Mouse (Mus musculus) right cerebral cortex, postnatal 10 days (tissue): Measurements from ENCODE around the gene Ercc8.

Experiments used
- DNase-seq, 2 experiments: peaks; one replicate each; pipeline ENCODE4 v3.0.0; 2021; ENCODE audit warnings: low spot score in 2 of 2

Ercc8 gene

DNA sequence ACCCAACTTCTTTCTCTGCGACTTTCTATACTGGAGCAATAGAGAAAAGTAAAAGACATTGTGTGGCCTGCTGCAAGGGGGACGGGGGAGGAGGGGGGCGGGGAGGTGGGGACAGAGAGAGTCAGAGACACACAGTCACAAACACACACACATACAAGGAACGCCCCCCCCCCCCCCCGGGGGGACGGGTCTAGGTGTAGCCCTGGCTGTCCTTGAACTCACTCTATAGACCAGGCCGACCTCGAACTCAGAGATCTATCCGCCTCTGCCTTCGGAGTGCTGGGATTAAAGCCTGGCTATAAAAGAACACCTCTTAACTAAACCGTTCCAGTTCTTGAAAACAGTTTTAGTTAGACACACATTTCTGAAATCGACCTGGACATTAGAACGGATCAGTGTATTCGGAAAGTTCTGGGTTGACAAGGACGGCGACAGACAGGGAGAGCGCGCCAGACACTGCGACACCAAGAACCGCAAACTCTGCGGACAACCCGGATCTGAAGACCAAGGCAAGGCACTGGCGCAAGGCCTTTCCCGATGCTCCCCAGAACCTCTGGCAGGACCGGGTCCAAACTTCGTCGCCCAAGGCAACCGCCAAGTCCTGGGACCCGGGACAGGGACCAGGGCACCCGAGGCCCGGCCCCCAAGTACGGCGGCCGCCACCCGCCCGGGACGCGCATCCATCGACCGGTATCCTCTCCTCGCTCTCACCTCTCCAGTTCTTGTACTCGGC lies 633 bp upstream of the Ercc8 start:
- DNase-seq, result peak in 1 of 2 experiments; percentile 43

DNA sequence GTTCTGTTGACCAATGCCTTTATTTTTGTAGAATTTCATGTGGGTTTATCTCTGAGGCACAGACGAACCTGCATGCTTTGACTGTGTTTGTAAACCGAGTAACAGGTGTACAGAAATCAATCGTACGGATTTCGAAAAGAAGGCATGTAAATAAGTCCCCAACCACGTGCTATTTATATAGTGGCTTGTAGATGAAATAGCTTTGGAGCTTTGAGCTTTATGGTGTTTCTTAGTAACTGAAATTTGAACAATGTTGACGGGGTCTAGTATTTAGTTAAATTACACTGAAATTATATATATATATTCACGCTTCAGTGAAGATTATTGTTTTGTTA lies 677 bp downstream of the Ercc8 start:
- no peak for DNase-seq

DNA sequence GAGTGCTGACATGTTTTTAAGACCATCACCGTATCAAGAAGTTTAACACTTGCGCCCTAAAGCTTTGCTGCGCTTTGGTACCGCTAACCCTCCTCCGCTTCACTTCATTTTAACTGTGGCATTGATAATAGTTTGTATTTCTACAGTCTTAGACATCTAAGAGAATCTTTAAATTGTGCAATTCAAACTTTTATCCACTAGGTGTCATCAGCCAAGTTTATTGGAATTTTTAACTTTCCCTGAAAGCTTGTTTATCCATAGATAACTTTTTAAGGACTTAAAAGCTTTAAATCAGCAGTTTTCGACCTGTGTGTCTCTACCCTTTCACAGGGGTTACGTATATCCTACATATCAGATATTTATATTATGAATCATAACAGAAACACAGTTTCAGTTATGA lies 1.4 kb downstream of the Ercc8 start:
- DNase-seq, result no peak

DNA sequence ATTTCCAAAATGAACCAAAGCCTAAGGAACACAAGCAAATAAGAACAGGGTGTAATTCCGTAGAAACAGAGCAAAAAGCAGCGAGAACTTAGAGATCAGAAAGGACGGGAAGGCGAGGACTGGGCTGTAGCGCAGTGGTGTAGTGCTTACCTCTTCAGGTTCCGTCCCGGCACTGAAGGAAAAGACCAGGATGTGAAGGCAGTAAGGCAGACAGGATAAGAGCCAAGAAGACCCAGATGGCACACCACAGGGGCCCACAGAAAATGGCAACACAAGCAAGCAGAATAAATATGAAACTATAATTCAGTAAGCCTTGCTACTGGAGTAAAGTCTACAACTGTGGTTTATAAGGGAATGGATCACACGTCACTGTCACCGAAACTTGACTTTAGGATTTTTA lies 5.4 kb downstream of the Ercc8 start:
- DNase-seq, result no peak

DNA sequence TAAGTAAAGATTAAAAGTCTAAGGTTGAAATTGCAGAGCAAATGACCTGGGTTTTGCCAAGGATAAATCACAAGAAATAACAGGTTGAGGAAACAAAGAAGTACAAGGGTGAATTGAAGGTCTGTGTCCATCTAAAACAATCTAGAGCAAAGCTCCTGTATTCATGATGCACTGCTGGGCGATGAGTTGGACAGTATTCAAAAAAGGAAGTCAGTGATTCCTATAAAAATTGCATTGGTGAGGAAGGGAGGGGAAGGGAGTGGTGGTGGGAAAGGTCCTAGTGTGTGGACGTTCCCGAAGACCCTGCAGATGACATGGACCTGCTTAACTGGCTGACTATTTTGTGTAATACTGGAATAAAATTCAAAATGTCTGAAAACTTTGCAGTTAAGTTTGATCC lies 6.1 kb downstream of the Ercc8 start:
- DNase-seq, result no peak

DNA sequence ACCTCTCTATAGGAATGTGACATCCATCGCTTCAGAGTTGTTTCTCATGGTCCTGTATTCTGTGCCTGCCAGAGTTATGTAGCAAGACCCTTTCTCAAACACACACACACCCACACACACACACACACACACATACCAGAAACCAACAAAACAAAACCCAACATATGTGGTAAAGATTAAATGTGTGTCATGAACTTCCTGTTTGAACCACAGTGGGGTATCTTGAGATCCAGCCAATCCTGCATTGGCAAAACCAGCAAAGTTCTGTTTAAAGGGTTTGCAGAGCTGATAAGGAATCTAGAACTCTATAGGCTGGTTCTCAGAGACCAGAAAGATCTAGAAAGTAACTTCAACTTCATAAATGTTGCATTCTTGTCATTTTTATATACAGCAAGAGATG lies 11.5 kb downstream of the Ercc8 start:
- DNase-seq, result no peak

DNA sequence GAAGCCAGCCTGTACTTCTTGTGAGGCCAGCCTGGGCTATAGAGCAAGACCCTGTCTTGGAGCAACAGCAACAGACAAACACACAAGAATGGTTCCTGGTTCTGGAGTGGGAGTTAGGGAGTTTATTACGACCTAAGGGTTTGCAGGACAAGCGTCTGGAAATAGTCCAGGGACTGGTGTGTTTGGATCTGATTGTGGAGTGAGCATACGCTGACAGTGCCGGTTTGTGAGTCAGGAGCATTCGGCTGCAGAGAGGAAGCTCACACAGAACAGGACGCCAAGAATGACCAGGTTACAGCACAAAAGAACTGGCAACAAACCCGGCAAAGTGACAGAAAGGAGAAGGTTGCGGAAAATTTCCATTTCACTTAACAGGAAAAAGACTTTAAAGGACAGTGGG lies 12.0 kb downstream of the Ercc8 start:
- no peak for DNase-seq

DNA sequence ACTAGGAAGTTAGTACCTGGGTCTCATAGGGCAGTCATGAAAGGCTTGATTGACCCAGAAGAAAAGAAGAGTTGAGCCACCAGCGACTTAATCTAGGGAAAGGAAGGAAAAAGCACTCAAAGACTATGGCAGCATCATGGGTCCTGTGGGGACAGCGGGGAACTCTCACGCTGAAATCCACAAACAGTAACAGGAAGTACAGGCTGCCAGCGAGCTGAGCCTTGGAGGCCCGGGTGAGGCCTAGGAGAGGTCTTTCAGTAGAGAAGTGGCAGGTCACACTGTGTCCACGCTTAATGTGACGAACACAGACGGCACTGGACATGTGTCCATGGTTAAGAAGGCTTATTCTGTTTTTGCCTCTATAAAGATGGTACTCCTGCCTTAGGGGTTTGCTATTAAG lies 21.1 kb downstream of the Ercc8 start:
- DNase-seq, result no peak

DNA sequence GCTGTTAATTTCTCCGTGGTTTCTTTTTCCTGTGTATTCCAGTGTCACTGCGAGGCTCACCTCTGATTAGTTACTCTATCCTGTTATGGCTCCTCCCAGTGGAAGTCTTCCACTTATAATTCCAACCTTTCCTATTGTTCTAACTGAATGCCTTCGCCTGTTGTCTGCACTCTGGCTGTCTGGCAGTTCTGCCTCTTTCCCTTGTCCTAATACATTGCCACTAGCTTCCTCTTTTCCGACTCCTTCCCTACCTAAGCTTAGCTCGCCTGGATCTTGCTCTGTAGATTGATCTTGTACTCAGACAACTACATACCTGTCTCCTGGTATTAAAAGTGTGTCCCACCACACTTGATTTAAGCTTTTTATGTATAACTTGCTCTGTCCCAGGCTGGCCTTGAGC lies 22.3 kb downstream of the Ercc8 start:
- no peak for DNase-seq

DNA sequence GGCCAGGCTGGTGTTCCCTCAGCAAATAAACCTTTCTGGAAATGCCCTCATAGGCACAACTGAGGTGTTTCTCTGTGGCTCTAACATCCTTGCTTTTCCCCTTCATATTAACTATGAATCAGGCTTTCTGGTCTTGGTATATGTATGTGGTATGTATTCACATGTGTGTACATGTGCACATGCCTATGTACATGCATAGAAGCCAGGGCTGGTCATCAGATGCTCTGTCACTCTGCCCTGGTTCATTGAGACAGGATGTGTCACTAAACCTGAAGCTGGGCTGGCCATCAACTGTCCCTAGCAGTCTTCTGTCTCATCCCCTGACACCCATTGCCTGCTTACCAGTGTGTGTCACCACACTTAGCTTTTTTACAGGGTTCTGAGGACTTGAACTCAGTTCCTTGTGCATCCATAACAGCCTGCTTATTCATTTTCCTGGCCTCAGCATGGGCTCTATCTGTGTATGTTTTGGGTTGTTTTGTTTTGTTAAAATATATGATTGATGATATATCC lies 26.3 kb downstream of the Ercc8 start:
- DNase-seq, result no peak

DNA sequence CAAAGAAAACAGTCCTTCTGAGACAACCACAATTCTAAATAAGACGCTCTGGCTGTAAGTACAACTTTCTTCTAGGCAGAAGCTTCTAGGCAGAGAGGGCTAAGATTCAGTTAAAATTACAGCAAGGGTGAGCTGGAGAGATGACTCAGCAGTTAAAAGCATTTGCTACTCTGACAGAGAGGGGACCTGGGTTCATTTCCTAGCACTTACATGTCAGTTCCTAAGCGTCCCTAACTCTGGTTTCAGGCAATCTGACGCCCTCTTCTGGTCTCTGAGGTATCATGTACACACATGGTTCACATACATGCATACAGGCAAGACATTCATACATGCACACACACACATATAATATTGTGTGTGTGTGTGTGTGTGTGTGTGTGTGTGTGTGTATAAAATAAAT lies 27.0 kb downstream of the Ercc8 start:
- DNase-seq, result no peak

DNA sequence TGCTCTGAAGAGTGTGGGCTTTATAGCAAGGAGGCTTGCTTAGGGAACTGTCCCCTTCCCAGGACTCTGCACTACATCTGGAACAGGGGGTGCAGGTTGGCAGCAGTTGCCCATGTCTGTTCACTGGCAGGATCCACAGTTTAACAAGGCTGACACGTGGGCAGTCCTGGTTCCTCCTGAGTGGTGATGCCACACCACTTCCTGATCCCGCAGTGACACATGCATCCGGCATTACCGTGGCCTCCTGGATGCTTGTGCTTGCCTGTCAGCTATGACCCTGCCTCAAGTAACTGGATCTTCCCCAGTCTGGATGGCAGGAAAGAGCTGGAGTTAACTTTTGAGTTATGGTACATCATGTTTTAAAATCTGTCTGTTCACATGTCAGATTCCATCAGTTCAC lies 29.5 kb downstream of the Ercc8 start:
- DNase-seq, result no peak

DNA sequence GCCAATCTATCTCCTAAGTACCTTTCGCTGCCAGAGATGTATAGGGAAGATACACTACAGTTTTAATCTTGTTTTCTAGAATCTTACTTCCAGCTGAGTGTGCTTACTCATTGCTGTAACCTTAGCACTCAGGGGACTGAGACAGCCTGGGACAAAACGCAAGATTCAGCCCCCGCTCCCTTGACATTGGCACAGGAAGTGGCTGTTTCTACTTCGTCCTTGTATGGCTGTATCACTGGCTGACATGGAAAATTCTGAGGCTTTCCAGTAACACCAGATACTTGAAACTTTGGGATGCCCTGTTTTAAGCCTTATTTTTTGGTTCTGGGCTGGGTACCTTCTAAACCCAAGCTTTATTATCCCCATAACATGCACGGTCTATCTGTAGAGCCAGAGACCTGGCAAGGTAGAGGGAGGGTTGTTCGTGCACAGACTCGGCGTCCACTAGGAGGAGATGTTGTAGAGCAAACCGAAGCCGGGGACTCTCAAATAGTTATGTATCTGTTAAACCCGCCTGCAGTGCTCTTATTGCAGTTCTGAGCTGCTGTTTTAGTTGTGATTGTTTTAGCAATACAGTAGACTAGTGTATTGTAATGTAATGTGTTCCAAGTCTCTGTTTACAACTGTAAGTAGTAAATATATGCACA lies 32.7 kb downstream of the Ercc8 start:
- peak; percentile 60 to 76 for DNase-seq

DNA sequence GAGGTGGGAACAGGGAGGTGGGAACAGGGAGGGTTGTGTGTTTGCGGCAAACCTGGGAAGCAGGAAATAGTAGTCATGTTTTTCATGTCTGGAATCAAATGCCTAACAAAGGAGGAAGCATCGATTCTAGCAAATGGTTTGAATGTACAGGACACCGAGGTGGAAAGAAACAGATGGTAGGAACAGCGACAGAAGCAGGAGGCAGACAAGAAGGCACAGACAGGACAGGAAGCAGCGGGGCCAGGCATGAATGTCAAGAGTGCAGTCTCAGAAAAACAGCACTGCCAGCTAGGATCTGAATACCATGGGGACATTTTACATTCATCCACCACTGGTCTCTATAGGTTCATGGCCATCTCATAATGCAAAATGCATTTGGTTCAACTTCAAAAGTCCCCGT lies 36.9 kb downstream of the Ercc8 start:
- no peak for DNase-seq

DNA sequence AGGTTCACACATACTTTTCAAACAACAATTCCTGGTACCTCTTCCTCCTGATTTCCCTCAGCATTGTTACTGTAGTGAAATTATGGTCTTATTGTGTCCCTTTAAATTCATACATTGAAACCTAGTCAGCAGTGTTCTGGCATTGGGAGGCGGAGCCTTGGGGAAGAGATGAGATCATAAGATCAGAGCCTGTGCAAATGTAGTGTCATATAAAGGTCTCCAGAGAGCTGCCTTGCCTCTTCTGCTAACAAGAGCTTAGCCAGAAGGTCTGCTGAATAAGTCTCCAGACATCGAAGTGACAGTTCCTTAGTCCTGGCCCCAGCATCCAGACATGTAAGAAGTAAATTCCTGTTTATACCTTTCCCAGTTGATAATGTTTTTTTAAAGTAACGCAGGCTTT lies 46.3 kb downstream of the Ercc8 start:
- DNase-seq, result no peak

DNA sequence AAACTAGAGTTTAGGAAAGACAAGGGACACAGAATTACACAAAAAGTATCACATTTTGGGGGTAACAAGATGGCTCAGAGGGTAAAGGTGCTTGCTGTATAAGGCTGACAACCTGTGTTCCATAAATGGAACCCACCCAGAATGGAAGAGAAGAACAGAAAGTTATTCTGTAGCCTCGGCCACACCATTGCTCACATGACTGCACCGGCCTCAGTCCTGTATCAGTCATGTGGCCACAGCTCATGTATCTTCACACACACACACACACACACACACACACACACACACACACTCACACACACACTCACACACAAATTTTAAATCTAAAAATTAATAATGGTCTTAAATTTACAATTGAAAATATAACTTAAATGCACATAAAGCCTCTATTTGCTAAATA lies 48.9 kb downstream of the Ercc8 start:
- no peak for DNase-seq

DNA sequence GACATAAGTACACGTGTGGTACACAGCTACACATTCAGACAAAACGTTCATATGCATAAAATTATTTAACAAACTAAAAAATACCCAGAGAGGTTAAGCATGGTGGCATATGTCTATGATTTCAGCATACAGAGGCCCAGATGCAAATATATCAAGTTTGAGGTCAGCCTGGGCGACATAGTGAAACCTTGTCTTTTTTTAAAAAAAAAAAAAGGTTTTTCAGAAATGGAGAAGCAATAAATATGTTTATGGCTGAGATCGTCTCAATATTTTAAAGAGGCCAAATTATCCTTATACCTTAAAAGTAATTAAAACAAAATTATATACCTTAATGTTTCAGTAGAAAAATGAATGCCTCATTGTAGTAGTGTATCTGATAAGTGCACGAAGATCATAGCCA lies 49.6 kb downstream of the Ercc8 start:
- DNase-seq, result no peak

DNA sequence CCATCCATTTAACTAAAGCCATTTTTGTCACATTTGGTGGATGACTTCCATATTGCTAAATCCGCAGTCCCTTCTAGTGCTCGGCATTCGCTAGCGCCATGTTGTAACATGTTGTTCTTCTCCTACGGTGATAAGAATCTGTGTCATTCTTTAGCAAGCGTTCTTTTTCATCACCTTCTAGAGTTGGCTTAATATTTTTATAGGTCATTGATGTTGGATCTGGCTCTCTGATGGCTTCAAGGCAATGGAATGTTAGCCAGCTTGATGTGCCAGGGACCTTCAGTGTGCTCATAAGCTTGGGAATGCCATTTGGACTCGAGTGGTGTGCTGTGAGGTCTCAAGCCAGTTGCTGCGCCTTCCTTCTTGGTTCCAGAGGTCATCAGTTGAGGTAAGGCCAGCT lies 52.4 kb downstream of the Ercc8 start:
- DNase-seq, result no peak

DNA sequence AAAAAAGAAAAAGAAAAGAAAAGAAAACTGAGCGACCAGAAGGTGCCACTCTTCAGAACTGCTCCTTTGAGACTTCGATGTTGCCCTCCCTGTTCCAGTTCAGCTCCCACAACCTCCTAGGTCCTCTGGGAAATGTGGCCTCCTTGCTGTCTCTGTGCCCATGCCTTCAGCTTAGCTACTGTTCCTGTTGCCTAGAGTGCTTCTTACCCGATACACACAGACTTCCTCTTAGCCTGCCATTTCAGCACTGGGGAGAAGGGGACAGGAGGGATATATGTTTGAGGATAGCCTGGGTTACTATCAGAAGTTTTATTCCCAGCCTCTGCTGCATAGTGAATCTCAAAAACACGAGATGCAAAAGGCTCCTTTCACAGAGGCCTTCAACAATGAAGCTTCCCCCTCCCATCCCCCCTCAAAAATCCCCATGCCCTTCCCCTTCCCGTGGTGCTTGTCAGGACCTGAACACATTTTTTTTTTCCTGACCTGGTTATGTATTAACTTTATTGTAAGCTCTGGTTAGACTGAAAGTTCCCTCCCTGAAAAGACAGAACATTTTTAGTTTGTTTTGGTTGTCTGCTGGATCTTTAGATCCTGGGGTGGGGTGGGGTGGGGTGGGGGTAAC lies 54.0 kb downstream of the Ercc8 start:
- DNase-seq, result no peak

DNA sequence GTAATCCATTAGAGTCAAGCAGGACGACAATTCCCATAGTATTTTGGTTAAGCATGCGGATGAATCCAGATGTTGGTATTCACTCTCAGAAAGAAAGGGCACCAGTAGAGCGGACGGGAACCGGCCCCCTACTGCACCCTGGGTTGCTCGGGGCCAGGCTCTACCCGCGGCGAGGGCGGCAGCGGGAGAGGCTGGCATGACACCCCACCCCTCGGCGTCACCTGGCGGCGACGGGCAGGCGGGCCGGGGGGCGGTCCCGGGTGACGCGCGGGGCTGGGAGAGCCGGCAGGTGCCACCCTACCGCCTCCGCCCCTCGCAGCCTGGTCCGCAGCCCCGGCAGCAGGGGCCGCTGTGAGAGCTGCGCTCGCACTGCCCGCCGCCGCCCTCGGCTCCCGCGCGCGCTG lies 55.6 kb downstream of the Ercc8 start, which contains the start of gene Elovl7:
TSS of gene Elovl7 (plus strand) at position 324 of the 404 bp plus-strand sequence.
- peak; percentile 80 to 84 for DNase-seq

DNA sequence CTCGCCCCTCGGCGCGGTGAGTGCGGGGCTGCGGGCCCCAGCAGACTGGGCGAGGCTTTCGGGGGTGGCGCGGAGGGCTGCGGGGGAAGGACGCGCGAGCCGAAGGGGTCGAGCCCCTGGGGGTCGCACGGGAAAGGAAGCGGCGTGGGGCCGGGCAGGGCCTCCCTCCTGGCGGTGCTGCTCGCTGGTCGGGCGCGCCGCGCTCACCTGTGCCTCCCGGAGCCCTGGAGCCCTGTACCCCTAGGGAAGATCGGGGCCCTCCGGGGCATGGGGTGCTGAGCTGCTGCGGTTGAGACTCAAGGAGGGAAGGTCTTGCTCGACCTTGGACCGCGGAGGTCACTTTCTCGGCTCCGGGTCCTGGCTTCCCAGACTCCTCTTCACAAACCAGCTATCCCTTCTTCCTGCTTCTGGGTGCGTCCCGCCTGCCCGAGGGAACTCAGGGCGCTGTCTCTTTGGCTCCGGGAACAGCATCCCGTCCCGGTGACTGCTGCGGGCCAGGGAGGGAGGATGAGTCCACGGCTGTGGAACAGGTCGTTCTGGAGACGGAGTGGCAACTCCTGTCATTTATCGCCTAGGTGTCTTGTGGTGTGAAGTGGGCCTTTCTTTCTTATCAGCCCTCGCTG lies 56.1 kb downstream of the Ercc8 start:
- peak; percentile 24 to 32 for DNase-seq

DNA sequence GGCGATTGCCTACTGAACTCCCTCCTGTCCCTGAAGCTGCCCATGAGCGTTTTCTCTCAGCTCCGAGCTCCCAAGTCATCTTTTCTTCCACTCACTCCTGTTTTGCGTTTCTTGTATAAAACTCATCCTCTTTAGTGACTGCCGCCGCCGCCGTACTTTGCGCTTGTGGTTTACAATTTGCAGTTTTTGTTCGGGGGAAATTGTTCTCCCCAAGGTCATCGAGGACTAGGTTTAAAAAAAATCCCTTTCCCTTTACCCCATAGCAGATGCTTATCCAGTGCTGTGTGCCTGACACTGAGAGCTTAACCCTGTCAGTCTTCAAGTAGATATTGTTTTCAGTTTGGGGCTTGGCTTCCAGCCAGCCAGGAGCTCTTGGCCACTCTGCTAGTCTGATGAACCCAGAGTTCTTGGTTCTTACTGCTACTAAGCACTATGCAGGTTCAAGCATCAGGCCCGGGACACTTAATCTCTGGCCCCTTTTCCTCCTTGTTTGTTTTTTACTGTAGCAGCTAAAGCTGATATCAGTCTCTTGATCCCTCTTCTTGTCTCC lies 56.8 kb downstream of the Ercc8 start:
- no peak for DNase-seq
